Mouse (Mus musculus): ENCODE results near the gene Mctp2. TPM values are rescaled to one million over a fixed set of nuclear protein-coding genes. Genes with fewer than 3 reads are reported as not detected.

Mctp2 gene
- polyA plus RNA-seq, 1 experiment: 1.4 TPM

DNA sequence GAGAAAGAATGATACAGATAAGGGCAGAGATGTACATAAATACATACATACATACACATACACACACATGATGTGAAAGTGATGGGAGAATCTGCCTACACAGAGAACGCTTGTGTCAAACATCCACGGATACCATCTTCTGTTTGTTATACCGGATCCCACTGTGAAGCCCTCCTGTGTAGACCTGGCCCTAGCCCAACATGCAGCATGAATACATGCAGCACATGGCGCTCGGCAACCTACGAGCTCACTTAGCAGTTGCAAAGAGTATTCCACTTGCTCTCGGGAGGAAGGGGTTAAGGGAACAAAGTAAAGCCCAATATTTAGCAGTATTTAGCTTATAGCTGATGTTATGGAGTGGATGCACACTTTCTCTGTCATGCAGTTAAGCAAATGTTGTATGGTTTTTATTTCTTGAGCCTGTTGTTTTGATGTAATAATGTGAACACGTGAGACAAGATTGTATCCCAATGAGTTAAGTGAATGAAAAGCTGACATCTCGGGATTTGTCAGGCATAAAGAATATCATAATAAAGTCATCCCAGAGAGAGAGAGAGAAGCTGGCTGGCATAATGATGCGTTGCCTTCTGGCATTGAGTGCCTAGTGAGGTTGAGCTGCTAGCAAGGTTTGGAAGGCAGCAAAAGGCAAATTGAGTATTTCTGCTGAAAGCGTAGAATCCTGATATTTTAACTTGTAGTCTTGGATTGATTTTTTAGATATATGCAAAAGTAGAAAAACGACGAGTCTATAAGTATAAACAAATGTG is 234.8 kb downstream of the Mctp2 start:
- Histone ChIP-seq H3K27ac (ENCODE audit: insufficient read depth, low read length) (no peak overlapping the region), H3K4me1 (ENCODE audit: control insufficient read depth, insufficient read depth, low read length) (no peaks in the 10 kb centered on the region), H3K4me3 (ENCODE audit: insufficient read depth, low read length) (no peak overlapping the region)
- TF ChIP-seq POLR2A (IDR thresholded peaks at IDR 0.05; ENCODE audit: low read depth, low read length): no peak
- no peak for TF ChIP-seq CTCF (IDR thresholded peaks at IDR 0.05; ENCODE audit: borderline replicate concordance, insufficient read depth, low read length)

GRCm38 (mm10) chr7:72068454-72068853 is 238.0 kb downstream of the Mctp2 start:
- no peaks in the 10 kb centered on the region for H3K4me1 ChIP-seq (ENCODE audit: control insufficient read depth, insufficient read depth, low read length)
- no peak overlapping the region for H3K27ac ChIP-seq (ENCODE audit: insufficient read depth, low read length)
- TF ChIP-seq CTCF (IDR thresholded peaks at IDR 0.05; ENCODE audit: borderline replicate concordance, insufficient read depth, low read length) (no peak), POLR2A (IDR thresholded peaks at IDR 0.05; ENCODE audit: low read depth, low read length) (no peak)
- H3K4me3 ChIP-seq (ENCODE audit: insufficient read depth, low read length): no peak overlapping the region

- H3K4me1 ChIP-seq (ENCODE audit: control insufficient read depth, insufficient read depth, low read length): no peaks in the 10 kb centered on the region
- H3K27ac ChIP-seq (ENCODE audit: insufficient read depth, low read length): no peak overlapping the region
- H3K4me3 ChIP-seq (ENCODE audit: insufficient read depth, low read length): no peak overlapping the region
- TF ChIP-seq POLR2A (IDR thresholded peaks at IDR 0.05; ENCODE audit: low read depth, low read length) (no peak), CTCF (IDR thresholded peaks at IDR 0.05; ENCODE audit: borderline replicate concordance, insufficient read depth, low read length) (no peak)
These were observed 240.1 kb downstream of the Mctp2 start for GRCm38 (mm10) chr7:72066352-72066751.

- no peak overlapping the region for H3K4me3 ChIP-seq (ENCODE audit: insufficient read depth, low read length)
- H3K27ac ChIP-seq (ENCODE audit: insufficient read depth, low read length): no peak overlapping the region
- TF ChIP-seq POLR2A (IDR thresholded peaks at IDR 0.05; ENCODE audit: low read depth, low read length) (no peak), CTCF (IDR thresholded peaks at IDR 0.05; ENCODE audit: borderline replicate concordance, insufficient read depth, low read length) (no peak)
- H3K4me1 ChIP-seq (ENCODE audit: control insufficient read depth, insufficient read depth, low read length): no peaks in the 10 kb centered on the region
These were observed 254.6 kb downstream of the Mctp2 start for GRCm38 (mm10) chr7:72051759-72052158.

DNA sequence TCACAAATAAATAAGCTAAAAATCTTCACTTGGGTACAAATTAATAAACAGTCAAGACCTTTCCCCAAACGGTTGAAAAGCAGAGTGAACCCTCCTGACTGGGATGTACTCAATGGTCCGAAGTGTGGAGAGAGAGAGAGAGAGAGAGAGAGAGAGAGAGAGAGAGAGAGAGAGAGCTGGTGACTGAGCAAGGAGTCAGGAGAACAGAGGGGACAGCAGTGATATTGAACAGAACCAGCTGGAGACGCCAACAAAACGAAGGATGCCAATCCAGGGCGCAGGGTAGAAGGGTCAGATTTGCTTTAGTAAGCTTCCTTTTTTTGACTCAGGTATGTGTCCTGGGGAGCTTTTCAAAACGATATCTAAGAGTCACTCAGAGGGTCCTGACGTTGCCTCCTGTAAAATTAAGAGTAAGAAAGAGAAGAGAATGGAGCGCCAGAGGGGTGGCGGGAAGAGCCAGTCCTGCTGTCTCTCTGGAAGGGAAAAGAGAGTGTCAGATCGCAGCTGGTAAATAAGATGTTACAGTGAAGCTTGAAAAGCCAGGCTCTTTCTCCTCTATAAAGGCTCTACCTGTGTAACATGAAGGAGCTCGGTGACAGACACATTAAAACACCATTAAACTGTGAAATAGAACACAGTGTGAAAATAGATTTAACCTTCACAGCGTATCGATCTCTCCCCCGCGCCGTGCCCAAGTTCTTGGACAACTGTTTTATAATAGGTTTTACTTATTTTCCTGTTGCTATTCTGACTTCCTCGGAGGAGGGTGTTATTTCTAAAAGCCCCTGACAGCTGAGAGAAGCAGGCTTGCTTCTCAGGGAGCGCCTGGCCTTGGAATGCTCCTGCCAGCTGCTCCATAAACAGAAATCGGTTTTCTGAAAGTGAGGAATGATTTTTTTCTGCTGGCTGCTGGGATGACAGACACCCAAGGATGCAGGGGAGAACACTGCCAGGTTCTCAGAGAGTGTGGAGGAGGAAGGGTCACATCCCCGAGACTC is 258.5 kb downstream of the Mctp2 start:
- Histone ChIP-seq H3K4me3 (ENCODE audit: insufficient read depth, low read length) (no peak overlapping the region), H3K4me1 (ENCODE audit: control insufficient read depth, insufficient read depth, low read length) (no peaks in the 10 kb centered on the region), H3K27ac (ENCODE audit: insufficient read depth, low read length) (no peak overlapping the region)
- TF ChIP-seq POLR2A (IDR thresholded peaks at IDR 0.05; ENCODE audit: low read depth, low read length) (no peak), CTCF (IDR thresholded peaks at IDR 0.05; ENCODE audit: borderline replicate concordance, insufficient read depth, low read length) (no peak)
